ENCODE assay signal across 7 mouse cellular contexts in the genomic region with DNA sequence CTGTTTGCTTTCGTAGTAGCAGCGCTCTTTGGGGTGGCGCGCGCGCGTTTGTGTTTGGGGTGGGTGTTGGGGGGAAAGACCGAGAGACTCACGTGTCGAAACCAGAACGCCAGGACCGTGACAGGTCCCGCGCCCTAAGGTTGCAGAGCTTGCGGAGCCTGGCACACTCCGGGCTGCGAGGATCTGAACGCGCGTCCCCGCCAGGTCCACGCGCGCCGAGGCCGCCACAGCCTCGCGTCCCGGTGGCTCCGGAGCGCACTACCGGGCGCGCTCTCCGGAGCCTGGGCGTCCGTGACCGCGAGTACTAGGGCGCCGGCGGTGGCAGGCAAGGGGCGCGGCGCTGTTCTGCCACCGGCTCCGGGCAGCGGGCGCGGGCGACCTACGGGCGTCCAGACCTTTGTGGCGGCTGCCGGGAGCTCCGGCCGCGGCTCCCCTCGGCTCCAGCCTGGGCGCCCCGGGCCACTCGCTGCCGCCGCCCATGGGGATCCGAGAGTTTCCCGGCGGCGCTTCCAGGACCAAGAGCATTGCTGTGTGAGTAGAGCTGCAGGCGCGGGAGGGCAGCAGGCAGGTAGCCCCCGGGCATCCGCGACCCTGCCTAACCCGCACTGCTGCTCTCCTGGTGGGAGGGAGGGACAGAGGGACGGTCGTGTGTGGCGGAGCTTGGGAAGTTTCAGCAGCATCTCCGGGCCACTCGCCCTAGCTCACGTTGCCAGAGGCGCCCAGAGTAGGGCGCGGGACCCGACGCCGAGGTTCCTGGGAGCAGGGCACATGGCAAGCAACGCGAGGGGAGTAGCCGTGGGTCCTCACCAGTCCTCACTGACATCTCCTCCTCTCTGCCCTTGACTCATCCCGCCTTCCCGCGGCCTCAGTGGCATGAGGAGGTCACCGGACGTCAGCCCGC.
DNase-seq lines count a peak whose midpoint lies in the region; ATAC-seq lines count a peak whose summit lies in the region.

No protein-coding gene starts in this region.

- no peaks in the 10 kb centered on the region for H3K36me3 ChIP-seq in megakaryocyte, embryonic 14.5 days (replicated peaks; ENCODE audit: low read length)
- no peaks in the 10 kb centered on the region for H3K36me3 ChIP-seq in heart, embryonic 14.5 days (ENCODE audit: control insufficient read depth, insufficient read depth, low read length)
- H3K36me3 ChIP-seq in midbrain, embryonic 15.5 days (replicated peaks), result no peaks in the 10 kb centered on the region

- H3K27ac ChIP-seq in heart, embryonic 14.5 days (replicated peaks in 1 of 2; ENCODE audit: control insufficient read depth in 1 of 2, insufficient read depth in 1 of 2, low read depth in 2 of 2, low read length in 2 of 2), result no peak overlapping the region
- 0 out of 2 replicates have a peak overlapping the region, but pooled peaks have one; percentile 29 for H3K27ac ChIP-seq in midbrain, embryonic 15.5 days

- H3K4me2 ChIP-seq in heart, embryonic 14.5 days (ENCODE audit: low read length), result peak overlapping the region; percentile 96
- H3K4me2 ChIP-seq in midbrain, embryonic 15.5 days, result peak overlapping the region; percentile 97

- DNase-seq in cerebellum, adult 9-11 months, result peak; percentile 75
- DNase-seq in layer of hippocampus, postnatal 36 days, result peak; percentile 47 to 51
- DNase-seq in MN1 (ENCODE audit: low spot score), result no peak

- H3K4me3 ChIP-seq in megakaryocyte, embryonic 14.5 days (replicated peaks), result peak overlapping the region; percentile 42
- H3K4me3 ChIP-seq in heart, embryonic 14.5 days (ENCODE audit: control insufficient read depth in 1 of 2, insufficient read depth in 1 of 2, low read depth in 1 of 2, low read length in 2 of 2), result peak overlapping the region; percentile 51 to 52
- H3K4me3 ChIP-seq in midbrain, embryonic 15.5 days, result peak overlapping the region; percentile 68

- ATAC-seq in megakaryocyte, adult 5-6 weeks (ENCODE audit: poor library complexity, severe bottlenecking), result no peak
- no peak for ATAC-seq in heart, embryonic 14.5 days (ENCODE audit: insufficient number of reproducible peaks, insufficient read depth, low FRiP score, low read depth)
- ATAC-seq in midbrain, embryonic 15.5 days (replicated peaks), result peak; percentile 77

- 1% methylated on average over 70 of the region's 95 CpGs for WGBS in heart, embryonic 14.5 days
- under 1% methylated on average over 89 of the region's 95 CpGs for WGBS in midbrain, embryonic 15.5 days

- H3K4me1 ChIP-seq in megakaryocyte, embryonic 14.5 days, result no peaks in the 10 kb centered on the region
- H3K4me1 ChIP-seq in heart, embryonic 14.5 days (ENCODE audit: control insufficient read depth in 2 of 2, insufficient read depth in 2 of 2, low read length in 2 of 2), result peaks cover 0 to 7% of the 10 kb centered on the region in 2 experiments; a peak in 2 of 4 replicates
- H3K4me1 ChIP-seq in midbrain, embryonic 15.5 days, result peaks cover 13% of the 10 kb centered on the region

- peaks cover 19% of the 10 kb centered on the region for H3K9me3 ChIP-seq in megakaryocyte, embryonic 14.5 days
- no peaks in the 10 kb centered on the region for H3K9me3 ChIP-seq in heart, embryonic 14.5 days (ENCODE audit: control insufficient read depth, low read length)
- H3K9me3 ChIP-seq in midbrain, embryonic 15.5 days, result no peaks in the 10 kb centered on the region

- peaks cover 42% of the 10 kb centered on the region for H3K27me3 ChIP-seq in megakaryocyte, embryonic 14.5 days (replicated peaks)
- H3K27me3 ChIP-seq in heart, embryonic 14.5 days (ENCODE audit: control insufficient read depth, insufficient read depth, low read length), result peaks cover 36% of the 10 kb centered on the region
- H3K27me3 ChIP-seq in midbrain, embryonic 15.5 days (replicated peaks), result peaks cover 16% of the 10 kb centered on the region

- peak overlapping the region; percentile 51 for H3K9ac ChIP-seq in heart, embryonic 14.5 days (ENCODE audit: low read length)
- peak overlapping the region; percentile 58 for H3K9ac ChIP-seq in midbrain, embryonic 15.5 days
